Mouse (Mus musculus) forebrain, embryonic 16.5 days (tissue): ENCODE data around the gene Dchs2. TPM values are rescaled to one million over a fixed set of nuclear protein-coding genes. Genes with fewer than 3 reads are reported as not detected.

Experiments
- ATAC-seq: fragments of 200-750 bp; cut with Nextera tagmentation; 2 replicates; pipeline ENCODE4 v1.8.0; 2017; ENCODE audit warnings: mild to moderate bottlenecking, moderate library complexity
- H3K27ac ChIP-seq: fragments of 300-500 bp; sonication (generic); 2 replicates; pipeline ENCODE4 v1.5.1; 2014; ENCODE audit warnings: low read length, control low read depth
- H3K27me3 ChIP-seq: fragments of 300-500 bp; sonication (generic); replicated peaks from 2 replicates; pipeline ENCODE4 v1.6.1; 2014; ENCODE audit warnings: low read length; ENCODE audit not compliant: control insufficient read depth, insufficient read depth
- H3K36me3 ChIP-seq: fragments of 300-500 bp; sonication (generic); 2 replicates; pipeline ENCODE4 v1.6.1; 2014; ENCODE audit not compliant: control insufficient read depth, insufficient read depth
- H3K4me1 ChIP-seq: fragments of 300-500 bp; sonication (generic); replicated peaks from 2 replicates; pipeline ENCODE4 v1.6.1; 2014; ENCODE audit warnings: low read length; ENCODE audit not compliant: control insufficient read depth, insufficient read depth
- H3K4me2 ChIP-seq: fragments of 300-500 bp; sonication (generic); 2 replicates; pipeline ENCODE4 v1.6.1; 2014; ENCODE audit warnings: mild to moderate bottlenecking, low read length, control low read depth
- H3K4me3 ChIP-seq: fragments of 300-500 bp; sonication (generic); replicated peaks from 2 replicates; pipeline ENCODE4 v1.5.1; 2014; ENCODE audit warnings: mild to moderate bottlenecking, low read length, control low read depth
- H3K9ac ChIP-seq: fragments of 300-500 bp; sonication (generic); replicated peaks from 2 replicates; pipeline ENCODE4 v1.6.1; 2014; ENCODE audit warnings: low read depth, low read length, control low read depth
- H3K9me3 ChIP-seq: fragments of 300-500 bp; sonication (generic); 2 replicates; pipeline ENCODE4 v1.6.1; 2016; ENCODE audit warnings: low read length; ENCODE audit not compliant: control insufficient read depth
- WGBS: fragments of 180-500 bp; shearing (Covaris S2); extraction: QIAGEN DNeasy Blood & Tissue Kit; methylation state at CpG from one replicate; pipeline ENCODE4 v1.1.7; 2014; 5-methylcytosine and 5-hydroxymethylcytosine counted together
- polyA plus RNA-seq: library from polyadenylated mRNA; unstranded; fragments of >200 nt; fragmentation: Nextera tagmentation; extraction: Ambion mirVana; gene quantifications from 2 replicates; pipeline ENCODE4 v1.2.1, GENCODE M21; 2015

The Dchs2 gene
- 0.51 and 0.68 TPM in 2 replicates for polyA plus RNA-seq

GRCm38 (mm10) chr3:83127726-83128448, at the start of gene Dchs2:
Gene Dchs2 (plus strand): TSS chr3:83127948.
- no peak within 1 kb of the TSS for H3K27ac ChIP-seq
- under 1% methylated on average over 55 of the region's 55 CpGs for WGBS

GRCm38 (mm10) chr3:83080567-83081055, 47.1 kb upstream of the Dchs2 start:
- ATAC-seq: peak; percentile 75
- WGBS: 3% methylated on average over 11 of the region's 11 CpGs
- Histone ChIP-seq H3K27ac (no peak overlapping the region), H3K4me2 (peak overlapping the region; percentile 42), H3K36me3 (no peaks in the 10 kb centered on the region), H3K27me3 (no peaks in the 10 kb centered on the region), H3K9ac (no peak overlapping the region), H3K4me3 (peak overlapping the region; percentile 19; the same call in 1 of the 2 replicates), H3K4me1 (peaks cover 11% of the 10 kb centered on the region), H3K9me3 (no peaks in the 10 kb centered on the region)

More at GRCm38 (mm10) chr3:83127726-83128448, at the start of gene Dchs2:
- ATAC-seq: peak; percentile 19
- peak within 1 kb of the TSS; percentile 100 for H3K4me2 ChIP-seq
- peaks cover 32% of the 10 kb centered on the region for H3K27me3 ChIP-seq
- peak within 1 kb of the TSS; percentile 50 for H3K4me3 ChIP-seq
- H3K9me3 ChIP-seq: no peaks in the 10 kb centered on the region
- peak within 1 kb of the TSS; percentile 54 for H3K9ac ChIP-seq
- no peaks in the 10 kb centered on the region for H3K36me3 ChIP-seq
- peaks cover 28% of the 10 kb centered on the region for H3K4me1 ChIP-seq

GRCm38 (mm10) chr3:83097586-83097985, 30.2 kb upstream of the Dchs2 start:
- 8% methylated on average over 6 of the region's 6 CpGs for WGBS
- no peaks in the 10 kb centered on the region for H3K9me3 ChIP-seq
- no peak for ATAC-seq
- H3K9ac ChIP-seq: no peak overlapping the region
- no peak overlapping the region for H3K4me2 ChIP-seq
- no peak overlapping the region for H3K4me3 ChIP-seq
- H3K27ac ChIP-seq: peak overlapping the region; percentile 37; the same call in 1 of the 2 replicates
- H3K27me3 ChIP-seq: peaks cover 5% of the 10 kb centered on the region; the same call in 1 of the 2 replicates
- no peaks in the 10 kb centered on the region for H3K36me3 ChIP-seq
- peaks cover 21% of the 10 kb centered on the region for H3K4me1 ChIP-seq

GRCm38 (mm10) chr3:83098546-83099034, 29.2 kb upstream of the Dchs2 start:
- H3K9me3 ChIP-seq: no peaks in the 10 kb centered on the region
- peak overlapping the region; percentile 52 for H3K9ac ChIP-seq
- H3K36me3 ChIP-seq: no peaks in the 10 kb centered on the region
- H3K27ac ChIP-seq: peak overlapping the region; percentile 82
- H3K4me2 ChIP-seq: peak overlapping the region; percentile 44
- H3K4me1 ChIP-seq: peaks cover 21% of the 10 kb centered on the region
- H3K27me3 ChIP-seq: peaks cover 5% of the 10 kb centered on the region; the same call in 1 of the 2 replicates
- ATAC-seq: peak; percentile 91
- WGBS: under 1% methylated on average over 14 of the region's 14 CpGs
- H3K4me3 ChIP-seq: peak overlapping the region; percentile 13

- Histone ChIP-seq H3K9me3 (no peaks in the 10 kb centered on the region), H3K4me2 (peak overlapping the region; percentile 44), H3K36me3 (no peaks in the 10 kb centered on the region), H3K9ac (peak overlapping the region; percentile 52), H3K4me1 (peaks cover 21% of the 10 kb centered on the region), H3K27me3 (peaks cover 5% of the 10 kb centered on the region; the same call in 1 of the 2 replicates), H3K4me3 (peak overlapping the region; percentile 13; the same call in 1 of the 2 replicates), H3K27ac (peak overlapping the region; percentile 82)
- ATAC-seq: peak; percentile 55
- WGBS: 68% methylated on average over 1 of the region's 1 CpGs
Observed at GRCm38 (mm10) chr3:83099139-83099538, 28.6 kb upstream of the Dchs2 start.

- no peak for ATAC-seq
- H3K9me3 ChIP-seq: no peaks in the 10 kb centered on the region
- H3K27me3 ChIP-seq: peaks cover 5% of the 10 kb centered on the region; the same call in 1 of the 2 replicates
- 62% methylated on average over 6 of the region's 6 CpGs for WGBS
- H3K4me3 ChIP-seq: no peak overlapping the region
- H3K4me1 ChIP-seq: peaks cover 21% of the 10 kb centered on the region
- no peak overlapping the region for H3K4me2 ChIP-seq
- no peaks in the 10 kb centered on the region for H3K36me3 ChIP-seq
- 0 out of 2 replicates have a peak overlapping the region, but pooled peaks have one; percentile 1 for H3K9ac ChIP-seq
- no peak overlapping the region; the same call in 1 of the 2 replicates for H3K27ac ChIP-seq
Observed at GRCm38 (mm10) chr3:83099651-83100050, 28.1 kb upstream of the Dchs2 start.

GRCm38 (mm10) chr3:83102286-83102685, 25.5 kb upstream of the Dchs2 start:
- 96% methylated on average over 6 of the region's 6 CpGs for WGBS
- no peaks in the 10 kb centered on the region for H3K36me3 ChIP-seq
- H3K9ac ChIP-seq: no peak overlapping the region

GRCm38 (mm10) chr3:83110163-83110562, 17.6 kb upstream of the Dchs2 start:
- Histone ChIP-seq H3K9ac (no peak overlapping the region), H3K4me3 (no peak overlapping the region), H3K36me3 (no peaks in the 10 kb centered on the region), H3K27ac (no peak overlapping the region), H3K9me3 (no peaks in the 10 kb centered on the region), H3K4me1 (peaks cover 6% of the 10 kb centered on the region), H3K4me2 (no peak overlapping the region), H3K27me3 (no peaks in the 10 kb centered on the region)
- WGBS: 30% methylated on average over 4 of the region's 4 CpGs
- peak; percentile 83 for ATAC-seq

More at GRCm38 (mm10) chr3:83102286-83102685, 25.5 kb upstream of the Dchs2 start:
- Histone ChIP-seq H3K4me1 (peaks cover 19% of the 10 kb centered on the region), H3K9me3 (no peaks in the 10 kb centered on the region), H3K27ac (no peak overlapping the region), H3K4me2 (no peak overlapping the region), H3K27me3 (peaks cover 3% of the 10 kb centered on the region; the same call in 1 of the 2 replicates), H3K4me3 (no peak overlapping the region)
- ATAC-seq: no peak

GRCm38 (mm10) chr3:83111485-83112261, 16.1 kb upstream of the Dchs2 start:
- Histone ChIP-seq H3K4me1 (peaks cover 6% of the 10 kb centered on the region), H3K4me2 (no peak overlapping the region), H3K27me3 (no peaks in the 10 kb centered on the region), H3K9me3 (no peaks in the 10 kb centered on the region), H3K4me3 (no peak overlapping the region), H3K27ac (no peak overlapping the region), H3K9ac (no peak overlapping the region), H3K36me3 (no peaks in the 10 kb centered on the region)
- no peak for ATAC-seq
- 48% methylated on average over 7 of the region's 7 CpGs for WGBS
